Mouse (Mus musculus) cortical plate, adult 2 months (tissue): ENCODE results near the gene Lair1.

Experiments used
- CTCF ChIP-seq: fragments of 200-500 bp; IDR thresholded peaks from 2 replicates; pipeline ENCODE4 v1.5.1; 2011; ENCODE audit warnings: mild to moderate bottlenecking, control low read depth, low read length; ENCODE audit not compliant: insufficient read depth; ENCODE audit errors: extremely low read depth
- POLR2A ChIP-seq: fragments of 200-500 bp; IDR thresholded peaks from 2 replicates; pipeline ENCODE4 v1.6.1; 2011; ENCODE audit warnings: mild to moderate bottlenecking, low read length, control low read depth; ENCODE audit not compliant: insufficient read depth; ENCODE audit errors: extremely low read depth

GRCm38 (mm10) chr7:4063714-4064425, 866 bp upstream of the Lair1 start:
- no peak for TF ChIP-seq POLR2A
- no peak for TF ChIP-seq CTCF
